Mouse (Mus musculus) thymus, adult 2 months (tissue): Measurements from ENCODE around the gene Gm9821. TPM values are rescaled to one million over a fixed set of nuclear protein-coding genes. Genes with fewer than 3 reads are reported as not detected.

ENCODE experiments used
- DNase-seq: peaks from one replicate; pipeline ENCODE4 v3.0.0; 2021
- H3K27ac ChIP-seq: fragments of 200-500 bp; 2 replicates; pipeline ENCODE4 v1.5.1; 2012; ENCODE audit warnings: low read length, control low read depth; ENCODE audit not compliant: control insufficient read depth, insufficient read depth
- H3K27me3 ChIP-seq: fragments of 200-500 bp; 2 replicates; pipeline ENCODE4 v1.6.1; 2012; ENCODE audit warnings: mild to moderate bottlenecking, low read length, moderate library complexity, mixed read lengths; ENCODE audit not compliant: control insufficient read depth, insufficient read depth
- H3K36me3 ChIP-seq: fragments of 200-500 bp; 2 replicates; pipeline ENCODE4 v1.6.1; 2012; ENCODE audit warnings: mild to moderate bottlenecking, low read length, moderate library complexity; ENCODE audit not compliant: control insufficient read depth, insufficient read depth
- H3K4me1 ChIP-seq: fragments of 200-500 bp; replicated peaks from 2 replicates; pipeline ENCODE4 v1.6.1; 2012; ENCODE audit warnings: low read length; ENCODE audit not compliant: control insufficient read depth, insufficient read depth
- H3K4me3 ChIP-seq: fragments of 200-500 bp; 2 replicates; pipeline ENCODE4 v1.5.1; 2012; ENCODE audit warnings: mild to moderate bottlenecking, low read length, control low read depth, moderate library complexity; ENCODE audit not compliant: control insufficient read depth, insufficient read depth
- CTCF ChIP-seq: fragments of 200-500 bp; IDR thresholded peaks from 2 replicates; pipeline ENCODE4 v1.5.1; 2012; ENCODE audit warnings: mild to moderate bottlenecking, control low read depth, low read length, moderate library complexity, borderline replicate concordance; ENCODE audit not compliant: control insufficient read depth, poor library complexity, insufficient read depth; ENCODE audit errors: extremely low read depth
- POLR2A ChIP-seq: fragments of 200-500 bp; IDR thresholded peaks from 2 replicates; pipeline ENCODE4 v1.6.1; 2012; ENCODE audit warnings: mild to moderate bottlenecking, low read length, control low read depth, moderate library complexity; ENCODE audit not compliant: control insufficient read depth, poor library complexity, insufficient read depth; ENCODE audit errors: extremely low read depth
- WGBS: fragments of 180-500 bp; shearing (Covaris S2); methylation state at CpG from one replicate; pipeline ENCODE4 v1.1.7; 2018; 5-methylcytosine and 5-hydroxymethylcytosine counted together
- polyA plus RNA-seq: library from polyadenylated mRNA; depleted of rRNA; stranded (reverse); fragments of >200 nt; gene quantifications from 2 replicates; pipeline ENCODE4 v1.2.3, GENCODE M21; 2012; rRNA removed

Gene Gm9821
- 0.08 TPM in 1 of 2 replicates, not detected in the other for polyA plus RNA-seq

GRCm38 (mm10) chr2:91945483-91945882 is at the start of gene Gm9821:
TSS of gene Gm9821 (plus strand) at chr2:91945703.
- peaks cover 30% of the 10 kb centered on the region for H3K36me3 ChIP-seq
- H3K4me3 ChIP-seq = peak within 1 kb of the TSS; percentile 5; the same call in 1 of the 2 replicates
- DNase-seq = no peak
- H3K27me3 ChIP-seq = no peaks in the 10 kb centered on the region
- WGBS = 98% methylated on average over 18 of the region's 18 CpGs
- H3K27ac ChIP-seq = peak within 1 kb of the TSS; percentile 51
- peaks cover 52% of the 10 kb centered on the region for H3K4me1 ChIP-seq
- no peak for TF ChIP-seq POLR2A
- TF ChIP-seq CTCF = no peak

GRCm38 (mm10) chr2:91897968-91898367 is 47.5 kb upstream of the Gm9821 start:
- Histone ChIP-seq H3K4me3 (no peak overlapping the region), H3K27me3 (no peaks in the 10 kb centered on the region), H3K27ac (no peak overlapping the region), H3K4me1 (no peaks in the 10 kb centered on the region), H3K36me3 (peaks cover 13% of the 10 kb centered on the region; the same call in 1 of the 2 replicates)
- no peak for TF ChIP-seq CTCF
- no peak for TF ChIP-seq POLR2A
- DNase-seq = no peak

- Histone ChIP-seq H3K4me3 (no peak overlapping the region), H3K27ac (no peak overlapping the region), H3K27me3 (no peaks in the 10 kb centered on the region), H3K36me3 (peaks cover 13% of the 10 kb centered on the region; the same call in 1 of the 2 replicates), H3K4me1 (no peaks in the 10 kb centered on the region)
- no peak for DNase-seq
- TF ChIP-seq POLR2A = no peak
- TF ChIP-seq CTCF = no peak
- 97% methylated on average over 3 of the region's 3 CpGs for WGBS
Observed at GRCm38 (mm10) chr2:91899141-91899540, 46.4 kb upstream of the Gm9821 start.

GRCm38 (mm10) chr2:91900431-91900830 is 45.1 kb upstream of the Gm9821 start:
- Histone ChIP-seq H3K4me1 (no peaks in the 10 kb centered on the region), H3K4me3 (no peak overlapping the region), H3K36me3 (peaks cover 13% of the 10 kb centered on the region; the same call in 1 of the 2 replicates), H3K27ac (no peak overlapping the region), H3K27me3 (no peaks in the 10 kb centered on the region)
- 98% methylated on average over 8 of the region's 8 CpGs for WGBS
- TF ChIP-seq POLR2A = no peak
- no peak for TF ChIP-seq CTCF
- no peak for DNase-seq

GRCm38 (mm10) chr2:91902336-91902735 is 43.2 kb upstream of the Gm9821 start:
- 94% methylated on average over 5 of the region's 5 CpGs for WGBS
- TF ChIP-seq CTCF = no peak
- no peak for TF ChIP-seq POLR2A
- no peak for DNase-seq
- H3K27me3 ChIP-seq = no peaks in the 10 kb centered on the region
- peaks cover 10% of the 10 kb centered on the region; the same call in 1 of the 2 replicates for H3K36me3 ChIP-seq
- H3K27ac ChIP-seq = no peak overlapping the region
- H3K4me1 ChIP-seq = no peaks in the 10 kb centered on the region
- H3K4me3 ChIP-seq = no peak overlapping the region

- TF ChIP-seq CTCF (no peak), POLR2A (no peak)
- Histone ChIP-seq H3K27me3 (no peaks in the 10 kb centered on the region), H3K27ac (no peak overlapping the region), H3K4me1 (no peaks in the 10 kb centered on the region), H3K36me3 (peaks cover 10% of the 10 kb centered on the region; the same call in 1 of the 2 replicates), H3K4me3 (no peak overlapping the region)
- DNase-seq = no peak
- WGBS = 97% methylated on average over 3 of the region's 3 CpGs
Observed at GRCm38 (mm10) chr2:91903171-91903925, 42.2 kb upstream of the Gm9821 start.
